Mouse (Mus musculus): Measurements from ENCODE around the gene Htr5b. TPM values are rescaled to one million over a fixed set of nuclear protein-coding genes. Genes with fewer than 3 reads are reported as not detected.

The Htr5b gene
- total and polyA plus RNA-seq, 3 experiments = not detected

DNA sequence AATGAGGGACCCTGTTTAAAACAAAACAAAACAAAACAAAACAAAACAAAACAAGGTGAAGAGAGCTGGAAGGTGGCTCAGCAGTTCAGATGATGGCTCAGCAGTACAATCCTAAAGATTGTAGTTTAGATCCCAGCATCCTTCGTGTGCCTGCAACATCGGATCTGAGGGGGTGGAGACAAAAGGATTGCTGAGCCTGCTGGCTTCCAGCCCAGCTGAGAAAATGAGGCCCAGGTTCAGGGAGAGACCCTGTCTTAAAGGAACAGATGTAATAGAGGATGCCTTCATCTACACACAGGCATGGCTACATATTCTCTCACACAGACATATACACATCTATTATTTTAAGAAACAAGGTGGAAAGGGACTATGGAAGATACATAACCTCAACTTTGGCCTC is 17.1 kb downstream of the Htr5b start:
- no peak overlapping the region for H3K9ac ChIP-seq (ENCODE audit: insufficient read depth, low read depth)
- in situ Hi-C loops (cut with MboI; ENCODE audit: low pct_ligation_motif_present, low pct_unique_long_range_greater_than_20kb, low sequenced_read_pairs) (no loop called here), dilution Hi-C loops (cut with MboI; ENCODE audit: extremely low pct_ligation_motif_present, extremely low pct_unique_long_range_greater_than_20kb, low sequenced_read_pairs) (no loop called here)
- DNase-seq (ENCODE audit: extremely low read depth) = no peak
- TF ChIP-seq UBTF (IDR thresholded peaks at IDR 0.05; ENCODE audit: low read depth, low read length) (no peak), GABPA (IDR thresholded peaks at IDR 0.05; ENCODE audit: insufficient replicate concordance, low read depth, low read length) (no peak), ZNF384 (IDR thresholded peaks at IDR 0.05; ENCODE audit: low read depth, low read length) (no peak), PAX5 (IDR thresholded peaks at IDR 0.05; ENCODE audit: low read length) (no peak), POLR2A (IDR thresholded peaks at IDR 0.05; ENCODE audit: low read depth, low read length) (no peak), MEF2A (IDR thresholded peaks at IDR 0.05; ENCODE audit: borderline replicate concordance, low read depth, low read length) (no peak), CTCF (conservative IDR thresholded peaks at IDR 0.05 in 1 of 2, IDR thresholded peaks at IDR 0.05 in 1 of 2; ENCODE audit: low read depth in 2 of 2, low read length in 2 of 2) (no peak), USF1 (IDR thresholded peaks at IDR 0.05; ENCODE audit: low read depth, low read length) (no peak), ELF1 (IDR thresholded peaks at IDR 0.05; ENCODE audit: low read depth, low read length) (no peak), ZKSCAN1 (IDR thresholded peaks at IDR 0.05; ENCODE audit: borderline replicate concordance, low read depth, low read length) (no peak), SIN3A (IDR thresholded peaks at IDR 0.05; ENCODE audit: low read length) (no peak), MAX (IDR thresholded peaks at IDR 0.05; ENCODE audit: low read length) (no peak), NRF1 (IDR thresholded peaks at IDR 0.05; ENCODE audit: low read depth, low read length) (no peak)
- no peaks in the 10 kb centered on the region for H3K79me2 ChIP-seq (replicated peaks; ENCODE audit: control insufficient read depth, extremely low read depth, insufficient read depth, poor library complexity, severe bottlenecking)
- H3K36me3 ChIP-seq (replicated peaks in 1 of 2; ENCODE audit: control insufficient read depth in 1 of 2, insufficient read depth in 1 of 2, low read length in 1 of 2) = peaks cover 3 to 8% of the 10 kb centered on the region in 2 experiments
- H3K27ac ChIP-seq (ENCODE audit: insufficient read depth, low read depth) = no peak overlapping the region
- no peaks in the 10 kb centered on the region for H3K9me3 ChIP-seq (replicated peaks; ENCODE audit: low read length)
- H3K4me3 ChIP-seq (replicated peaks in 1 of 3; ENCODE audit: low read depth in 2 of 3, low read length in 2 of 3, poor library complexity in 1 of 3) = no peak overlapping the region
- peaks cover 0 to 8% of the 10 kb centered on the region in 2 experiments; a peak in 1 of 4 replicates for H3K4me1 ChIP-seq (ENCODE audit: control insufficient read depth in 1 of 2, insufficient read depth in 2 of 2)
- H3K27me3 ChIP-seq (replicated peaks) = no peaks in the 10 kb centered on the region
- H3K4me2 ChIP-seq (ENCODE audit: insufficient read depth, low read depth, poor library complexity, severe bottlenecking) = no peak overlapping the region

GRCm38 (mm10) chr1:121510420-121511140 is 17.7 kb downstream of the Htr5b start:
- no peaks in the 10 kb centered on the region for H3K27me3 ChIP-seq (replicated peaks)
- H3K79me2 ChIP-seq (replicated peaks; ENCODE audit: control insufficient read depth, extremely low read depth, insufficient read depth, poor library complexity, severe bottlenecking) = no peaks in the 10 kb centered on the region
- H3K4me2 ChIP-seq (ENCODE audit: insufficient read depth, low read depth, poor library complexity, severe bottlenecking) = no peak overlapping the region
- no peak for DNase-seq (ENCODE audit: extremely low read depth)
- no peaks in the 10 kb centered on the region for H3K9me3 ChIP-seq (replicated peaks; ENCODE audit: low read length)
- in situ Hi-C loops (cut with MboI; ENCODE audit: low pct_ligation_motif_present, low pct_unique_long_range_greater_than_20kb, low sequenced_read_pairs) = no loop called here
- dilution Hi-C loops (cut with MboI; ENCODE audit: extremely low pct_ligation_motif_present, extremely low pct_unique_long_range_greater_than_20kb, low sequenced_read_pairs) = no loop called here
- H3K4me3 ChIP-seq (replicated peaks in 1 of 3; ENCODE audit: low read depth in 2 of 3, low read length in 2 of 3, poor library complexity in 1 of 3) = no peak overlapping the region
- peaks cover 0 to 8% of the 10 kb centered on the region in 2 experiments; a peak in 1 of 4 replicates for H3K4me1 ChIP-seq (ENCODE audit: control insufficient read depth in 1 of 2, insufficient read depth in 2 of 2)
- peaks cover 6 to 12% of the 10 kb centered on the region in 2 experiments for H3K36me3 ChIP-seq (replicated peaks in 1 of 2; ENCODE audit: control insufficient read depth in 1 of 2, insufficient read depth in 1 of 2, low read length in 1 of 2)
- TF ChIP-seq MYC (IDR thresholded peaks at IDR 0.05; ENCODE audit: low read depth, low read length) (no peak), E2F4 (IDR thresholded peaks at IDR 0.05; ENCODE audit: insufficient replicate concordance, low read depth, low read length) (no peak), CTCF (conservative IDR thresholded peaks at IDR 0.05 in 1 of 2, IDR thresholded peaks at IDR 0.05 in 1 of 2; ENCODE audit: low read depth in 2 of 2, low read length in 2 of 2) (no peak), BHLHE40 (IDR thresholded peaks at IDR 0.05; ENCODE audit: low read depth, low read length) (no peak), UBTF (IDR thresholded peaks at IDR 0.05; ENCODE audit: low read depth, low read length) (no peak), ELF1 (IDR thresholded peaks at IDR 0.05; ENCODE audit: low read depth, low read length) (no peak), POLR2AphosphoS2 (IDR thresholded peaks at IDR 0.05; ENCODE audit: low read depth, low read length) (no peak), NRF1 (IDR thresholded peaks at IDR 0.05; ENCODE audit: low read depth, low read length) (no peak)
- no peak overlapping the region for H3K27ac ChIP-seq (ENCODE audit: insufficient read depth, low read depth)
- H3K9ac ChIP-seq (ENCODE audit: insufficient read depth, low read depth) = no peak overlapping the region

Measured in CH12.LX (cell line).